Mouse (Mus musculus): Measurements from ENCODE around the gene Golph3l.

DNA sequence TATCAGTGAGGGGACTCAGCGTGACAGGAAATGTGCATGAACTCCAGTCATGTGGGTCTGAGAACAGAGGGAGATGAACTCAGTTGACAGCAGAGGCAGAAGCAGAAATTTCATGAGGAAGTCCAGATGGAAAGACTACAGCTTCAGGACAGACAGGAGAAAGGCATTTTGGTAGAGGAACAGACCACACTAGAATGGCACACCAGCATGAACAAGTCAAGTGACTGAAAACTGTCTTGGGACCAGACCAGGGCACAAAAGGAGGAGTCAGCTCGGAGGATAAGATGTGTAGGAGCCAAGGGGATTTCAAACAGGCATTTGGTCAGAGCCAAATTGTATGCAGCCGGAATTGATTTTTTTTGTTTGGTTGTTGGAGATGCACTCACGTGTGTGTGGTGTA is 46.9 kb downstream of the Golph3l start:
- TF ChIP-seq EP300 (optimal IDR thresholded peaks at IDR 0.05) (no peak), CTCF (IDR thresholded peaks at IDR 0.05; ENCODE audit: low read depth) (no peak)

Measured in stomach, postnatal 0 days (tissue).